Mouse (Mus musculus): ENCODE data around the gene Odf3l2. TPM values are rescaled to one million over a fixed set of nuclear protein-coding genes. Genes with fewer than 3 reads are reported as not detected.
A peak's percentile ranks its signal among the peaks of the same experiment; 100 is the strongest.

The Odf3l2 gene
- polyA plus RNA-seq, 1 experiment from 2014 or later, result not detected

DNA sequence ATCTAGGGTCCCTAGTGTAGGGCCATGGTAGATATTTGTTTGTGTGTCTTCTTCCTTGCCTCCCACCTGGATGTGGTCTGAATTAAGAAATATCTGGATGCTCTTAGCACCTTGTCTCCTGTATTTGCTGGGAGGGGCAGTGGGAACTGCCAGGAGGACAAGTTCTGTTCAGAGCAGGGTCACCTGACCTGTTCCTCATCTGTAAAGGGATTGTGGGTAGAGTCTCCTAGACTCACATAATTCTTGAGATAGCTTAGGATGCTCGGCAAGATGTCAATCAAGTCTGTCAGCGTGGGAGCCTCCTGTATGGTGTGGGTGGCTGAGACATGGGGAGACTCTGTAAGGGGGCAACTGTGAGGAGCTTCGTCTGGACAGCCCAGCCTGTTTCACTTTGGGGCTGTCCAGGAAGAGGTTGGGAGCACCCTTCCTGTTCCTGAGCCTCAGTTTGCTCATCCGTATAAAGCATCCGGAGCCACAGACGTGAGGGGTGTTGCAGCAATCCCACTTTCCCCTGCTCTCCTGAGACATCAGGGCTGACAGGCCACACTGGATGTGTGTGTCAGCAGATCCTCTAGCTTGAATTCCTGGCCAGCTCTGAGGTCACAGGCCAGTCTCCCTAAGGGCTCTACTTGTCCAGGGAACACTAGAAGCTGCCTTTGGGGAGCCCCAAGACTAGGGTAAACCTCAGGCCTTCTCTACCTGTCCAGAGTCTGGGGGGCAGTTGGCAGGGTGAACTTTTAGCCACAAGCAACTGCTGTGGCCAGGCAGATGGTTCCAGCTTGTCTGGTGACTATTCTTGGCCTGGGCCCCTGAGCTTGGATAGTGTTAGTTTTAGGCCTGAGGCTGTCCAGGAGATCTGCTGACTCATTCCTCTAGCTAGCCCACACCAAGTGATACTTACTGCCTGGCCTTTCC, 38.4 kb upstream of the Odf3l2 start:
- H3K9ac ChIP-seq, result peak overlapping the region; percentile 87
- H3K4me2 ChIP-seq, result peak overlapping the region; percentile 84
- no peaks in the 10 kb centered on the region for H3K9me3 ChIP-seq (replicated peaks)
- WGBS, result 71% methylated on average over 6 of the region's 6 CpGs
- H3K4me3 ChIP-seq, result peak overlapping the region; percentile 87
- peaks cover 44% of the 10 kb centered on the region for H3K36me3 ChIP-seq
- H3K4me1 ChIP-seq (replicated peaks), result peaks cover 44% of the 10 kb centered on the region
- ATAC-seq (replicated peaks; ENCODE audit: insufficient number of reproducible peaks, insufficient read depth, low FRiP score, low read depth), result no peak
- no peaks in the 10 kb centered on the region for H3K27me3 ChIP-seq
- H3K27ac ChIP-seq, result peak overlapping the region; percentile 89

DNA sequence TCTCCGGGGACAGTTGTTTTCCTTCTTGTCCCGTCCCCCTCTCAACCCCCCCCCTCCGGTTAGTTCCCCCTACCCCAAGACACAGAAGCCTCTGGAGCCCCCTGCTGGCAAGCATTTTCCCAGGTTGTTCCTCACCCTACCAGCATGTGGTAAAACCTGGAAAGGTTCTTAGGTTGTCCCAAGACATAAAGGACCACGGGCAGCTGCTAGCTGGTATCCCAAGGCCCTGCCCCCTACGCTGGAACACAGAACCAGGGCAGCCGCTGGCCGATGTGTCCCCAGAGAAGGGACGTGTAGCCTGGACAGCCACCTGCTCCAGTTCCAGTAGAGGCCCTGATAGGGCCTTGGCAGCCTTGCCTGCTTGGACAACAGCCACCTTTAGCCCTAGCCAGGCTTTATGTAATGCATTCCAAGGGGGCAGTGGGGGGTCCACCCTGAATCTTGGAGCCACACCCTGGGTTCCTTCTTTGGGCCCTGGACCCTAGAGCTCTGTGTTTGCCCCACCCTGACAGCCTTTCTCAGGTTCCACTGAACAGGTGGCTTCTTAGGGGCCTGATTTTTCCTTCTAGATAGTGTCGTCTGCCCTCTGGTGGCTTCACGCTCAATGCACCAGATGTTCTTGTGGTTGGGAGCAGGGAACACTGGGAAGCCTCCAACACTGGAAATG, 37.5 kb upstream of the Odf3l2 start:
- Histone ChIP-seq H3K27me3 (no peaks in the 10 kb centered on the region), H3K9me3 (replicated peaks) (no peaks in the 10 kb centered on the region), H3K27ac (peak overlapping the region; percentile 89), H3K4me1 (replicated peaks) (peaks cover 44% of the 10 kb centered on the region), H3K4me3 (peak overlapping the region; percentile 87), H3K4me2 (peak overlapping the region; percentile 84), H3K9ac (peak overlapping the region; percentile 87), H3K36me3 (peaks cover 34% of the 10 kb centered on the region)
- WGBS, result 3% methylated on average over 10 of the region's 10 CpGs
- no peak for ATAC-seq (replicated peaks; ENCODE audit: insufficient number of reproducible peaks, insufficient read depth, low FRiP score, low read depth)

DNA sequence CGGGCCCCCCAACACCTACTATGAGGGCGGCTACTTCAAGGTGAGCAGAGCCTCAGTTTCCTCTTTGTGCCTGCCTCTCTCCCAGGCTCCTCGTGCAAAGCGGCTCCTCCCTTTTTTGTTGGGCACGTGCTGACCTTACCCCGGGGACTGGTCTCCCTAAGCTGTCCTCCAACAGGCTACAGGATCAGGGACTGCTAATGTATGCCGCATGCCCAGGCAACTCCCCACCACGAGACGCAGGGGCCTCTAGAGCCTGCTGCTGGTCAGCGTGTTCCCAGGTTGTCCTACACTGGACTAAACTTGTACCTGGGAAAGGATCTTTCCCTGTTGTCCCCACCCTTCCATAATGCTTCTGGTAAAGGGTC, 37.0 kb upstream of the Odf3l2 start:
- peak overlapping the region; percentile 87 for H3K4me3 ChIP-seq
- ATAC-seq (replicated peaks; ENCODE audit: insufficient number of reproducible peaks, insufficient read depth, low FRiP score, low read depth), result no peak
- peak overlapping the region; percentile 84 for H3K4me2 ChIP-seq
- peak overlapping the region; percentile 87 for H3K9ac ChIP-seq
- H3K36me3 ChIP-seq, result peaks cover 29% of the 10 kb centered on the region
- under 1% methylated on average over 10 of the region's 10 CpGs for whole genome bisulfite sequencing
- H3K9me3 ChIP-seq (replicated peaks), result no peaks in the 10 kb centered on the region
- H3K4me1 ChIP-seq (replicated peaks), result peaks cover 44% of the 10 kb centered on the region
- H3K27me3 ChIP-seq, result no peaks in the 10 kb centered on the region
- H3K27ac ChIP-seq, result peak overlapping the region; percentile 89

DNA sequence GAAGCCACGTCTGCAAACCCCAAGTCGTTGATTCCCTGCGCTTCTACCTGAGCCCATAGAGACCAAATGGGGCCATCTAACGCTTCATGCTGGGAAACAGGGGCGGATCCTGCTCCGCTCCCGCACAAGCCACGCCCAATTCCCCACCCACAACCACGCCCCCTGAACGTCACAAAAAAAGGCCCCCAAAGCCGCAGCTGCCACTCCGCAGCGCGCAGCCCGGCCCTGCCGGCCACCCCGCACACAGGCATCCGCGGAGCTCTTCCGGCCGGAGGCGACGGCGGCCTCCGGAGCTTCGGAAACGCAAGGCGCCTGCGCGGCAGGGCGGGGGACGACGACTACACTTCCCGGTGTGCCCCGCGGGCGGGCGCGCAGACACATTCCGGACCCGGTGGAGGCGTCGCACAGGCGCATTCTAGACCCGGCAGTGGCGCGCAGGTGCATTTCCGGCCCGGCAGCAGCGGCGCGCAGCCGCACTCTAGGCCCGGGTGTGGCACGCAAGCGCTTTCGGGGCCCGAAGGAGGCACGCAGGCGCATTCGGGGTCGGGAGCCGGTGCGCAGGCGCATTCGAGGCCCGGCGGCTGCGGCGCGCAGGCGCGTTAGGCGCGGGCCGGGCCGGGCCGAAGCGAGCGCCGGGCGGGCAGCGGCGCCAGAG, 36.2 kb upstream of the Odf3l2 start, which contains the start of gene Cdc34:
Gene Cdc34, plus strand, starts transcription at position 605 of the 655 bp plus-strand sequence.
- peaks cover 22% of the 10 kb centered on the region for H3K36me3 ChIP-seq
- H3K9ac ChIP-seq, result peak within 1 kb of the TSS; percentile 87
- WGBS, result under 1% methylated on average over 83 of the region's 84 CpGs
- H3K9me3 ChIP-seq (replicated peaks), result no peaks in the 10 kb centered on the region
- H3K27ac ChIP-seq, result peak within 1 kb of the TSS; percentile 89
- H3K4me3 ChIP-seq, result peak within 1 kb of the TSS; percentile 87
- peaks cover 40% of the 10 kb centered on the region for H3K4me1 ChIP-seq (replicated peaks)
- peak; percentile 92 for ATAC-seq (replicated peaks; ENCODE audit: insufficient number of reproducible peaks, insufficient read depth, low FRiP score, low read depth)
- H3K27me3 ChIP-seq, result no peaks in the 10 kb centered on the region
- H3K4me2 ChIP-seq, result peak within 1 kb of the TSS; percentile 84

DNA sequence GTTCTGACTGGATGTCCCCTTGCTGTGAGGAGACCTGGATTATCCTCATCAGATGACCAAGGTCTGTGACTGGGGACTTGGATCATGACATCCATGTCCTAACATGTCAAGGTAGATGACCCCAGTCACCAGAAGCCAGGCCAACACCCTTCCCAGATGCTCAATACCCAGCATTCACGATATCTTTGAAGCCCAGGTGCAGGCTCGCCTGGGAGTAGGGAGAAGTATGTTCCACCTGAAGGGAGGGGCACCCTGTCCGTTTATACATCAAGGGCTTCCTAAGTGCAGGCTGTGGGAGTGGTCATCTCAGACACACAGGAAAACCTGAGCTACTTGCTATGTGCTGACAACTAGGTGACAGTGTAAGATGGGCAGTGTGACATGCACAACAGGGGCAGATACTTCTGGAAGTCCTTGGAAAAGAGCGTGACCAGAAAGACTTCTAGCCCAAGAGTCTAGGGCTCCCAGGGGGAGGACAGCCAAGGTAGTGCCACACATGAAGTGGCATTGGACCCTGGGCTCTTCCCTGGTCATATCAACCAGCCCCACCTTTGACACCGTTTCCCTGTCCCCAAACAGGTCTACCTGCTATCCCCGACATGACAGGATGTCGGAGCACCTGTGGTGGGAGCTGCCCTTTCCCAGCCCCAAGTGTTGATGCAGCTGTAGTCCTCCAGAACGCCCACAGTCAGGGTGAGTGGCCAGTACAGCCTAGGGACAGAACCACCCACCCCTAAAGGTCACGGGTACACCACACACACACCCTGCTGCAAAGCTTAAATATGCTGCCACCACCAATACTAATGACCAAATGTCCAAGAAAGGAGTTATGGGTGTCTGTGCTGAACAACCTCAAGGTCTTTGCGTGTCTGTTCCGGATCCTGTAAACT, 35.3 kb upstream of the Odf3l2 start:
- ATAC-seq (replicated peaks; ENCODE audit: insufficient number of reproducible peaks, insufficient read depth, low FRiP score, low read depth), result no peak
- 31% methylated on average over 11 of the region's 11 CpGs for WGBS
- H3K4me3 ChIP-seq, result peak overlapping the region; percentile 87

DNA sequence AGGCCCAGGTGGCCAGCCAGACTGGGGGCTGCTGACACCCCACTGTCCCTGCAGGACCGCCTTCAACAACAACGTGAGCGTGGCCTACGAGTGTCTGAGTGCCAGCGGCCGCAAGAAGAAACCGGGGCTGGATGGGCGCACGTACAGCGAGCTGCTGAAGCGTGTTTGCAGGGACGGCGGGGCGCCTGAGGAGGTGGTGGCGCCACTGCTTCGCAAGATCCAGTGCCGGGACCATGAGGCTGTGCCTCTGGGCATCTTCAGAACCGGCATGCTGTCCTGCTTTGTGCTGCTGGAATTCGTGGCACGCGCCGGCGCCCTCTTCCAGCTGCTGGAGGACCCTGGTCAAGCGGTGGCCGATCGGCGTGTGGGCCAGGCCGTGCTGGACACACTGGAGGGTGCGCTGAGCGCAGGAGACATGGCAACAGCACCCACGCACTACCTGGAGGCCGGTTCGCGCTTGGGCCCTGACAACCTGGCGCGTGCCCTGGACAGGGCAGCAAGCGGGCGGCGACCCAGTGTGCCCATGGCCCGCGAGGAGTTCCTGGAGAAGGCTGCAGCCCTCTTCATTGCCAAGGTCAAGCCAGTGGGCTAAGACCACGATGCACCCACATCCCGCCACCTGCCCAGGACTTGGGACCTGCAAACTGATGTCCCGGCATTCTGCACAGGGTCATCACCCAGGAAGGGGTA, 30.0 kb upstream of the Odf3l2 start:
- Histone ChIP-seq H3K9ac (no peak overlapping the region), H3K36me3 (no peaks in the 10 kb centered on the region), H3K9me3 (replicated peaks) (no peaks in the 10 kb centered on the region), H3K27ac (no peak overlapping the region), H3K27me3 (no peaks in the 10 kb centered on the region), H3K4me1 (replicated peaks) (peaks cover 19% of the 10 kb centered on the region), H3K4me3 (no peak overlapping the region), H3K4me2 (no peak overlapping the region)
- WGBS, result 49% methylated on average over 44 of the region's 44 CpGs
- 0 out of 2 replicates have a peak, but pooled peaks have one; percentile 5 for ATAC-seq (replicated peaks; ENCODE audit: insufficient number of reproducible peaks, insufficient read depth, low FRiP score, low read depth)

More for the DNA sequence above, 35.3 kb upstream of the Odf3l2 start:
- Histone ChIP-seq H3K27me3 (no peaks in the 10 kb centered on the region), H3K36me3 (peaks cover 13% of the 10 kb centered on the region), H3K27ac (peak overlapping the region; percentile 89), H3K4me1 (replicated peaks) (peaks cover 41% of the 10 kb centered on the region), H3K4me2 (peak overlapping the region; percentile 65), H3K9me3 (replicated peaks) (no peaks in the 10 kb centered on the region), H3K9ac (peak overlapping the region; percentile 35)

DNA sequence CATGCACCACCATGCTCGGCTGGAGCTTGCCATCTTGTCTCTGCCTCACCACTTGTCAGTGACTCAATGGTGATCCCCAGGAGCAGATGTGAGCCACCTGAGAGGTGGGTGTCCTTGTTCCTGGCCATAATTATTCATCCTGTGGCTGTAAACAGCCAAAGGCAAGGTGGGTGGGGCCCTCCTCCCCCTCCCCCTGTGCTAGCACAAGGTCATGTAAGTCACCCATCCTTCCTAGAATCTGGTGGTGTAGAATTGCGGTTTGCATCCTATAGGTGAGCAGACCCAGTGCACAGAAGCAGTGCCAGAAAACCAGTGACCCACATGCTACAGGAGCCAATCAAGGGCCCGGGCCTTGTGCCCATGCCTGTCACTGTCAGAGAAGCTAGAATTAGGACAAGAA, 27.5 kb upstream of the Odf3l2 start:
- no peak overlapping the region for H3K27ac ChIP-seq
- H3K9me3 ChIP-seq (replicated peaks), result no peaks in the 10 kb centered on the region
- no peak for ATAC-seq (replicated peaks; ENCODE audit: insufficient number of reproducible peaks, insufficient read depth, low FRiP score, low read depth)
- H3K4me2 ChIP-seq, result no peak overlapping the region
- no peak overlapping the region for H3K9ac ChIP-seq
- 87% methylated on average over 3 of the region's 3 CpGs for WGBS
- no peaks in the 10 kb centered on the region for H3K36me3 ChIP-seq
- H3K27me3 ChIP-seq, result no peaks in the 10 kb centered on the region
- H3K4me1 ChIP-seq (replicated peaks), result peaks cover 27% of the 10 kb centered on the region
- no peak overlapping the region for H3K4me3 ChIP-seq

DNA sequence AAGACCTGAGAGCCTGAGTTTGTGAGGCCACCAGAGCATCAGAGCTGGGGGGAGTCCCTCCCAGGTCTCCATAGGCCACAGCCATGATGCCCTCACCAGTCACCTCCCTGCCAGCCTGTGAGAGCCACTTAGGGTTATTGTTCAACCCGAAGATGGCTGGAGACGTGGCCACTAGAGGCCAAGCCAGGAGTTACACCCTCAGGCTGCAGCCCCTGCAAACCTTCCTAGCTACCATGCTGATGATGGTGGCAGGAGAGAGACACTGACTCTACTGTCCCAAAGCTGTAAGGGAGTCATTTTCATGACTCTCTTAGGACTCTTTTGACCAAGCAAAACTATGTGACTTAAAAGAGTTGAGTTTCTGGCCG, 26.5 kb upstream of the Odf3l2 start:
- Histone ChIP-seq H3K9me3 (replicated peaks) (no peaks in the 10 kb centered on the region), H3K4me3 (no peak overlapping the region), H3K4me1 (replicated peaks) (peaks cover 27% of the 10 kb centered on the region), H3K36me3 (no peaks in the 10 kb centered on the region), H3K4me2 (no peak overlapping the region), H3K27me3 (no peaks in the 10 kb centered on the region), H3K27ac (no peak overlapping the region), H3K9ac (no peak overlapping the region)
- no peak for ATAC-seq (replicated peaks; ENCODE audit: insufficient number of reproducible peaks, insufficient read depth, low FRiP score, low read depth)
- 62% methylated on average over 3 of the region's 3 CpGs for WGBS

DNA sequence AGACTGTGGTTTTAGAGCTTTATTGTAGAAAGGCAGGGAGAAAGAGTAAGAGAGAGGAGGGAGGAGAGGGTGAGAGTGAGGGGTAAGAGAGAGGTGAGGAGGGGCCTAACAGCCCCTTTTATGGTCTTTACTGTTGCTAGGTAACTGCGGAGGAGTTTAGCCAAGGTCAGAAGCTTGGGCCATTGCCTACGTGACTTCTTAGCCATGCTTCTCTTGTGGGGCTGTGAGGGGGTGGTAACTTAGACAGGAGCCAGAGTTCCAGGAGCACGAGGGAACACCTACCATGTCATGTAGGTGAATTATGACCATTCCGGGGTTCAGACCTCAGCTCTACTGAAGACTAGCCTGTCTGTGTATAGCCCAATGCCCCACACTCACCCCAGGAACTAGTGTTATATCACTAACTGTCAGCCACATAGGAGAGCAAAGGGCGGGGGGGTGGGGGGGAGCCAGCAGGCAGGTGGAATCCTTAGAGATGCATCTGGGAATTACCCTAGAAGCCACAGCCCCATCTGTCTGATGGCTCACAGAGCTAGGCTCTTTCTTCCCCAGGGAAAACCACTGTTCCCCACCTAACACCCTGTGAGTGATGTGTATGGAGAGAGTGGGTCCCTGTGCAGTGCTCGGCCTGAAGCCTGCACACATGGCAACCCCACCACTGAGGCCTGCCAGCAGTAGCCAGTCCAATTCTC, 26.0 kb upstream of the Odf3l2 start:
- 78% methylated on average over 6 of the region's 6 CpGs for WGBS
- Histone ChIP-seq H3K9ac (no peak overlapping the region), H3K27me3 (no peaks in the 10 kb centered on the region), H3K36me3 (no peaks in the 10 kb centered on the region), H3K4me3 (no peak overlapping the region), H3K27ac (no peak overlapping the region), H3K4me2 (no peak overlapping the region), H3K4me1 (replicated peaks) (peaks cover 26% of the 10 kb centered on the region), H3K9me3 (replicated peaks) (no peaks in the 10 kb centered on the region)
- no peak for ATAC-seq (replicated peaks; ENCODE audit: insufficient number of reproducible peaks, insufficient read depth, low FRiP score, low read depth)

Data from heart, embryonic 15.5 days (tissue).